Mouse (Mus musculus) left cerebral cortex, postnatal 10 days (tissue): ENCODE data around the gene Lcn5. TPM values are rescaled to one million over a fixed set of nuclear protein-coding genes. Genes with fewer than 3 reads are reported as not detected.
"Not testable (repeated sequence)": the region's sequence is repeated elsewhere in the genome, so short reads cannot be mapped to it uniquely, and the experiment has no call there.

ENCODE experiments used
- DNase-seq, 2 experiments: peaks; one replicate each; pipeline ENCODE4 v3.0.0; 2021 to 2022; ENCODE audit warnings: low spot score in 2 of 2, mixed read lengths in 1 of 2; ENCODE audit errors: extremely low spot score in 1 of 2
- intact Hi-C: fragments of 180-260 bp; cut with DNase I; formaldehyde crosslinking; loops from one replicate; pipeline ENCODE4 v1.15.1; 2025
- total RNA-seq, 2 experiments: library from RNA; stranded (reverse); gene quantifications; 2 replicates each; pipeline ENCODE4 v1.2.3; 2021

Gene Lcn5
- total RNA-seq, 2 experiments from 2014 or later = not detected

DNA sequence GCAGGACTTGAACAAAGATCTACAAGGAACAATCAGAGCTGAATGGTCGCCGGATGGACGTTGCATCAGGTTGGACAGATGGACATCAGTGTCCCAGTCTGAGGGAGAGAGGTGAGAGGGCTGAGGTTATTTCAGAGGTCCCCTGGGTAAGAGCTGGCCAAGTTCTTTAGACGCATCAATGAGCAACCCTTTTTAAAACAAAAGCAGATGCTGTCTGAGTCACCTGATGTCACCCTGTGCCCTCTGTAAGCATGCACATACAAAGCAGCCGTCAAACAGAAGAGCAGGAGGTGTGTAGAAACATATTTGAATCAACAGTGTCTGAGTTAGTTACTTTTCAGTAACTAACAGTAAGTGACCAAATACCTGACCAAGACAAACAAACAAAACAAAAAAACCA is 6.4 kb downstream of the Lcn5 start:
- intact Hi-C loops = no loop called here
- DNase-seq = no peak

DNA sequence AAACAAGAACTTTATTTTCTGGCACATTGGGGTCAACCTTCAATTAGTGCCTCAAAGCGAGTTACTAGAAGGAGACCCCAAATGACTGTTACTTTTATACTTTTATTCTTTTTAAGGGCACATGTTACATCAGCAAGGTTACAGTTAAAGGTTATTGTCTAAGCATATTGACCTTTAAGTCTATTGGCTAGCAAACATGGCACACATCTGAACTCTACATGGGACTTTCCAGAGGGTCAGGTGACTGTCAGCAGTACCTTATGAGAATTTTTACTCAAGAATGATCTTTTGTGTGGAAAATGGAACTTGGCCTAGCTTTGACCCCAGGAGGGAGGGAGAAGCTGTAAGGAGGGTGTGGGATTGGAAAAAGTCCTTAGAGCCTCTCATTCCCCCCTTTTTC is 8.8 kb downstream of the Lcn5 start:
- intact Hi-C loops = no loop called here
- no peak for DNase-seq

DNA sequence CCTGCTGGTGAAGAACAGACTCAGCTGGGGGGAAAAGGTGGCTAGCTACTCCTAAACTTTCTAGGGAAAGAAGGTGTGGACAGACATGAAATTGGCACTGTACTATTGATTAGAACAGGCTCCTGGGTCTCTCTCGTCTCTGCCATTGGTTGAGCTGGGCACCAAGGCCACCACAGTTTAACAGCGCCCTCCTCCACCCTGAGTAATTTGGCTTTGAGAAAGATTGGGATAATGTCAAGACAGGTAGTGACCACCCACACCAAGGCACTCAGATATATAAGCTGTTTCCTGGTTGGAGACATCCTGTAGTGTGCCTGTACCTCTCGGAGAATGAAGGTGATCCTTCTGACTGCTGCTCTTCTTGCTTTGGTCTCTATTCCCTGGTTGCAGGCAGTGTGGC is 18.7 kb downstream of the Lcn5 start, which contains the start of gene Lcn6:
Gene Lcn6, plus strand, starts transcription at position 301 of the 400 bp plus-strand sequence.
- intact Hi-C loops = no loop called here
- DNase-seq = no peak

DNA sequence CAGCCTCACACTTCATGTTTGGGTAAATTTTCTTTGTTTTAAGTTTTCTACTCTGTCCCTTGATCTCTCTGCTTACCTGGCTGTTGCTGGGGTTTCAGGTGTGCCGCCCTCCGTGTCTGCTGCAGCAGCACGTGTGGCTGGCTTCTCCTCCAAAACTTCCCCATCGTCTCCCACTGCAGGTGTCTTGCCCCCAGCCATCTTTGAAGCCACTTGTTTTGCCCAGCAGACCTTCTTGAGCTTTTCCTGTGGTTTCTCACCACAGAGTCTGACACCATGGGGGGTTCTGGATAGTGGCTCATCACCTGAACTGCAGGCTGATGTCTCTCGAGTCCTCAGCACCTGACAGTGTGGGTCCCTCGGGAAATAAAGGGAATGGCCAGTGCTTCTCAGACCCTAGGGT is 21.8 kb downstream of the Lcn5 start:
- DNase-seq = no peak
- intact Hi-C loops = no loop called here

DNA sequence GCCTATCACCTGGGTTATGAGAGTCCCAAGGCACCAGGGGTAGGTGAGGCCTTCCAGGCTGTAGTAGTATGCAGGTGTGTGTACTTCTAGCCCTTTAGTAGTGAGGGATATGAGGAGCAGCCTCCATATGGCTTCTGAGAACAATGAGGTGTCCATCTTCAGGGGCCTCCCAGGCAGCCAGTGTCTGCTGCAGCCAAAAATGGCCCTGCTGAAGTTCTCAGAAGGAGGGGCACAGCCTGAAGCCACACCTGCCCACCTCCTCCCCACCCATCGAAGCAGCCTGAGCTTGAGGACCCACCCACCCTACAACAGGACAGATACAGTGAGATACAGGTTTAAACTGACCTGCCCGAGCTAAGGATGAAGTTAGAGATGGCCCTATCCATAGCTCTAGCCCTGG is 24.7 kb downstream of the Lcn5 start, which contains the start of gene Lcn10:
Gene Lcn10, plus strand, starts transcription at position 301 of the 400 bp plus-strand sequence.
- no peak for DNase-seq
- intact Hi-C loops = no loop called here

DNA sequence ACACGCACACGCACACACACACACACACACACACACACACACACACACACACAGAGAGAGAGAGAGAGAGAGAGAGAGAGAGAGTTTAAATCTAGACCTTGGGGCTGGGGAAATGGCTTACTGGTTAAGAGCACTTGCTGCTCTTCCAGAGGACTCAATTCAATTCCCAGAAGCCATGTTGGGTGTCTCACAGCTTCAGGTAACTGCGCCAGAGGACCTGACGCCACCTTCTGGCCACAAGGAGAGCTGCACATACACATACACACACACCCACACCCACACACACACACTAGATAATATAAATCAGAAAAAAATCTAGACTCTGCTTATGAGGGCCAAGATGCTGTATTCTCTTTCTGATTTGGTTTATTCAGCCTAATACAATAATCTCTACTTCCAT is 29.2 kb downstream of the Lcn5 start:
- intact Hi-C loops = no loop called here
- DNase-seq = no peak

DNA sequence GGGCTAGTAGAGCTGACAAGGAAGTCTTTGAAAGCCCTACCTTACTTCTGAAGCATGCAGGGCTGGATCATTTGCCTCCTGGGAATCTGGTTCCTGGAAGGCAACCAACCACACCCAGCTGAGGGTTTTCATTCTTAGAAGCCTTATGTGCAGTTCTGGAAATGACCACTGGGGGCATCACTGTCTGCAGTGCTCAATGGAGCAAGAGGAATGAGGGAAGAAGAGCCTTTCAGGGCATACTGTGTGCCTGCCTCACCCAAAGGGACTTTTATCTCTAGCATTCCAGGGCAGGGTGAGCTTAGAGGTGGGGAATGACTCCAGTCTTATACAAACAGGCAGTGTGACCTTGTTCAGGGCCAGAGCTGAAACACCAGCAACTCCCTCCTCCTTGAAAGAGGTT is 36.9 kb downstream of the Lcn5 start:
- intact Hi-C loops = no loop called here
- peak in 1 of 2 experiments; percentile 62 for DNase-seq

DNA sequence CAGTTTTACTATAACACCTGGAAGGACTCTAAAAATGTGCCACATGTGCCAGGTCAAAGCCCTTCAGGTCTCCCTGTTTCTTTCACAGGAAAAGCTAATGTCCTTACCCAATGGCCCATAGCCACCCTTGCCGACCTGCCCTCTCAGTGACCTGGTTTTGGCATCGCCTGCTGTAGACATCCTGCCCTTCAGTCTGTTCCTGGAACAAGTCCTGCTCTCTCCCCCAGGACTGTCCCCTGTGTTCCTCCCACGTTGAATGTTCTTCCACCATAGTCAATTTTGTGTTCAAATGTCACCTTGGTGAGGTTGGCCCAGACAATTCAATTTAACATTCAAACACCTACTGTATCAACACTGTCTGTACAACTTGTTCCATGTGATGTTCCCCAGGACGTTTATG is 39.2 kb downstream of the Lcn5 start:
- intact Hi-C loops = no loop called here
- DNase-seq = no peak

DNA sequence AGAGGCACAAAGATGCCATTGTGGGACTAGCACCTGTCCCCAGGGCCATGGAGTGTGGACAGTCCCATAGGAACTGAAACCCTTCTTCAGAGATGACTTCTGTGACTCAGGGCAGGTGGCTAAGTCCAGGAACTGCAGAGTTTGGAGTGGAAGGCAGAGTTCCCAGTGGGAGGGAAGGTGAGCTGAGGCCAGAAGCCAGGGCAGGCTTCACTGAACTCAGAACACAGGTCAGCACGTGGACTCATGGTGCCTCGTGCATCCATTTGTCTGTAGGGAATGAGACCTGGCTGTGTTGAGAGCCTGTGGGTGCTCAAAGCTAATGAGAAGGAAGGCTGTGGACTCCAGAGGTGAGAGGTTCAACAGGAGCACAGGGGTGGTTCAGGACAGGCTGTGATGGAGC is 40.9 kb downstream of the Lcn5 start:
- DNase-seq = no peak
- intact Hi-C loops = loop anchor here (2.0 kb wide), 1 partner anchor 54 kb away; no protein-coding TSS in a partner anchor

DNA sequence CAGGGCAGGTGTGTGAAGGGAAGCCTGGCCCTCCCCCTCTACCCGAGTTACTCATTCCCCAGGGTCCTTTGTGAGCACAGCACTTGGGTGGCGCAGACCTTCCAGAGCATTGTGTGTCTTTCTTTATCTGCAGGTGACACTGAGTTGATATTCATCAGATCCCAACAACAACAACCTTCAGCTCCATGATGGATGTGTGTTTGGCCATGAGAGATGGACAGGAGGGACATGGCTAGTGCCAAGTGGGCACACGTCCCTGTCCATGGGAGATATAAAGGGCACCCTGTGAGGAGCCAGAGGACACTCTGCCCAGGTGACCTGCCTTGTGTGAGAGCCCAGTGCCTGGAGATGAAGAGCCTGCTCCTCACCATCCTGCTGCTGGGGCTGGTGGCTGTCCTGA is 42.0 kb downstream of the Lcn5 start, which contains the start of gene Obp2a:
Gene Obp2a, plus strand, starts transcription at position 301 of the 400 bp plus-strand sequence.
- intact Hi-C loops = loop anchor here (2.0 kb wide), 1 partner anchor 53 kb away; no protein-coding TSS in a partner anchor
- not testable (repeated sequence) for DNase-seq

DNA sequence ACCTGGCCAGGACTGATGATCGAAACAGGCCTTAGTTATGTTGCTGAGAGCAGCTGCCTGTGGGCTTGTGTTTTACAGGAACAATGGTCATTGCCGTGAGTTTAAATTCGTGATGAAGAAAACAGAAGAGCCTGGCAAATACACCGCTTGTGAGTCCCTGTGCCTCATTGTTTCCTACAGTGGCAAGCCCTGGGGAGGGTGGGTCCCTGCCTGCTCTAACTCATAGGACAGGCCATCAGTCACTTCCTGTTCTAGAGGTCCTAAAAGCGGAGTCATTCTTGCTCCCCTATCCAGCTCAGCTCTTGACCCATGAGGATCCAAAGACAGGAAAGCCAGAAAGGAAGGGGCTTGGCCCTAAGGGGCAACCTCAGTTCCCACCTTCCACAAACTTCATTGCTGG is 43.2 kb downstream of the Lcn5 start:
- intact Hi-C loops = no loop called here
- no peak for DNase-seq

DNA sequence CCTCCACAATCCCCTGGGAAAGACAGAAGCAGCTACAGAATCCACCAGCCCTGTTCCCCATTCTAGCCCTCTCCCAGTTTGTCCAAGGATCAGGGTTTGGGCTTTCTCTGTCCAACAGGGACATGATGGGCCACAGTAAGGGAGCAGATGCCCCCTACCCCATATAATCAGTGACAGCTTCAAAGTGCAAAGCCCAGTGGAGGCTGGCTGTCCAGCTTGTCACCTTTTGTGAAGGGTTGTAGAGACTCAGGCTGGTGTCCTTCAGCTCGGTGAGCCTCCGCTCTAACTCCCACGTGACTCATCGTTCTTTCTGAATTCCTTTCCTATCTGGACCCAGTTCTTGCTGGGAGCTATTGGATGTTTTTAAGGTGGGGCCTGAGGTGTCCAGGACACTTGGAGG is 46.0 kb downstream of the Lcn5 start:
- intact Hi-C loops = no loop called here
- no peak for DNase-seq

DNA sequence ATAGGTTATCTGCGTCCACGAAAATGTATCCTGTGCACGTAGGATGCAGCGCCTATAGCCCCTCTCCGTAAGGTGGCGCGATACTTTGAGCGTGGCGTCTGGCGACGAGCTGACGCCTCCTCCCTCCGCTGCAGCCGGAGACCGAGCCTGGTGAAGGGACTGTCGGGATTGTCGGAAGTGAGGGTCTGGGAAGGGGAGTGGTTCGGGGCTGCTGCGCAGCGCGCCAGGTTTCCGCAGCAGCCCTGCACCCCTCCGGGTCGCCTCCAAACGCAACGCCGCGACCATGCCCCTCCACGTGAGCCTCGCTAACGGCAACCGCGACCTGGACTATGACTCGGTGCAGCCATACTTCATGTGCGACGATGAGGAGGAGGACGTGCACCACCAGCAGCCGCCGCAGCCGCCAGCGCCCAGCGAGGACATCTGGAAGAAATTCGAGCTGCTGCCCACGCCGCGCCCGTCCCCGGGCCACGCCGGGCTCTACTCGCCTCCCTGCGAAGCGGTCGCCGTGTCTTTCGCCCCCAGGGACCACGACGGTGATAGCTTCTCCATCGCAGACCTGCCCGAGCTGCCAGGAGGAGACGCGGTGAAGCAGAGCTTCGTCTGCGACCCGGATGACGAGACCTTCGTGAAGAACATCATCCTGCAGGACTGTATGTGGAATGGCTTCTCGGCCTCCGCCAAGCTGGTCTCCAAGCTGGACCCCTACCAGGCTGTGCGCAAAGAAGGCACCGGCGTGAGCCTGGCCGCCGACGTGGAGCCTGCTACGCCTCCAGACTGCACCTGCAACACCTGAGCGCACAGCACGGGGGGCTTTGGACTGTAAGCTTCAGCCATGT is 49.1 kb downstream of the Lcn5 start, which contains the start of gene Bmyc:
Gene Bmyc, plus strand, starts transcription at position 97 of the 839 bp plus-strand sequence.
- DNase-seq = peak; percentile 87 to 90
- intact Hi-C loops = no loop called here

DNA sequence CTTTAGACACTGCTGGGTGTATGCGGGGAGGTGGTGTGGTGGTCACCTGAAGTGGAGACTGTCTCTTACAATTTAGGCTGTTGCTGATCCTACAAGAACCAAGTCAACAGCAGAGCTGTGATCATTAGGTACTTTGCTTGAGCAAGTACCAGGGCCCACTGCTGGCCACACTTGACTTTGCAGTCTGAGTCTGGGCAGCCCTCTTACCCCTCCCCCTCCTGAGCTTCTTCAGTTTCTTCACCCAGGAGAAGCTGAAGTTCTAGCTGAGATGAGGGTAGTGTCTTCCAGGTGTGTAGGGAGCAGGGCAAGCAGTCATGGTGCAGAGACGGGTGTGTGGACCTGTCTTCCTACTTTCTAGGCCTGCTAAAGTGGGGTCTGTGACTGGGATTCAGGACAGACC is 50.4 kb downstream of the Lcn5 start:
- DNase-seq = peak; percentile 36 to 71
- intact Hi-C loops = no loop called here

DNA sequence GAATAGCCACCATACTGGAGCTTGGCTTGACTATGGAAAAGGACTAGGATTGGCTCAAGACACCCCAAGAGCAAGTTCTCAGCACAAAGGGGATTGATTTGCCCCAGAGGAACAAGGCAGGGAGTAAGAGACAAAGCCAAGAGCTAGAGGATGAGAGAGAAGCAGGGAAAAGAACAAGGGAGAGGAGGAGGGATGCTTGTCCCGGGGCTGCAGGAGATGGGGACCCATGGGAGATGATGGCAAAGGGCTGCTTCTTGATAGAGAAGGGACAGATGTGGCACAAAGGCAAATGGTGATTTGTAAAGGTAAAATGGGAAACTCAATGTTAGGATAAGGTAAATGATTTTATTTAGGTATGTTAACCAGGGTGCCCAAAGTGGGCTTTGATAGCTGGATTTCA is 51.3 kb downstream of the Lcn5 start:
- intact Hi-C loops, DNase-seq: not testable (repeated sequence)

DNA sequence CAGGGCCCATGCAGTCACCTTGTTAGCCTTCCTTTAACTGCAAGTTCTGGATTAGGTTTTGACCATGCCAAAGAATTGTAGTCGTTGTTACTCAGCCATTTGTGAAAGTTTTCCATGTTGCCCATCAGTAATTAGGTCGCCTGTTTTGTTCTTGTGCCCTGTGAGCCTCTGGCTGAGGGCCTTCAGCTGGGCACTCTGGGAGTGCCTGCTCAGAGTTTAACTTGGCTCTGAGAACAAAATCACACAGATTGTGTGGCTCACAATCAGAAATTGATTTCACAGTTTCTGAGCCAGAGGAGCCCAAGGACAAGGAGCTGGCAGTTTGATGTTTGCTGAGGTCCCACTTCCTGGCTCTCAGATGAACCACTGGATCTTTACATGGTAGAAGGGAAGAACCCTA is 52.0 kb downstream of the Lcn5 start:
- intact Hi-C loops, DNase-seq: not testable (repeated sequence)

Other genes starting within 250 kb of the Lcn5 start
- under 1 TPM; 0.22 to 0.41 TPM for gene Fut7, start 234.7 kb upstream of the Lcn5 start, total RNA-seq
- 100 to 1,000 TPM; 113 to 121 TPM for gene Abca2, start 229.2 kb upstream of the Lcn5 start, total RNA-seq
- under 1 TPM in 1 of 2 experiments, not detected in 1; 0.87 TPM for gene Clic3, start 201.1 kb upstream of the Lcn5 start, total RNA-seq
- gene Paxx, start 196.9 kb upstream of the Lcn5 start, total RNA-seq = 10 to 100 TPM; 72.0 to 79.5 TPM
- 1,000 to 10,000 TPM; 1,004 to 1,053 TPM for gene Ptgds, start 187.9 kb upstream of the Lcn5 start, total RNA-seq
- not detected for gene Lcn12, start 164.0 kb upstream of the Lcn5 start, total RNA-seq
- gene Fbxw5, start 157.2 kb upstream of the Lcn5 start, total RNA-seq = 100 to 1,000 TPM; 127 TPM
- 1 to 10 TPM; 1.2 to 2.3 TPM for gene C8g, start 156.2 kb upstream of the Lcn5 start, total RNA-seq
- gene Traf2, start 111.0 kb upstream of the Lcn5 start, total RNA-seq = 1 to 10 TPM; 7.8 to 8.6 TPM
- 100 to 1,000 TPM; 181 to 191 TPM for gene Edf1, start 100.1 kb upstream of the Lcn5 start, total RNA-seq
- 1 to 10 TPM; 1.7 to 2.2 TPM for gene Mamdc4, start 83.1 kb upstream of the Lcn5 start, total RNA-seq
- 100 to 1,000 TPM; 103 to 105 TPM for gene Phpt1, start 82.7 kb upstream of the Lcn5 start, total RNA-seq
- gene Ajm1, start 76.2 kb upstream of the Lcn5 start, total RNA-seq = 100 to 1,000 TPM; 104 to 108 TPM
- 10 to 100 TPM; 81.8 to 96.7 TPM for gene Rabl6, start 49.4 kb upstream of the Lcn5 start, total RNA-seq
- not detected for gene Ccdc183, start 40.3 kb upstream of the Lcn5 start, total RNA-seq
- gene Tmem141, start 35.9 kb upstream of the Lcn5 start, total RNA-seq = 10 to 100 TPM; 20.5 to 24.5 TPM
- gene Fcna, start 29.9 kb upstream of the Lcn5 start, total RNA-seq = under 1 TPM; 0.69 to 0.99 TPM
- gene Lcn8, start 4.8 kb upstream of the Lcn5 start, total RNA-seq = not detected
- gene Lcn6, start 18.8 kb downstream of the Lcn5 start, total RNA-seq = not detected
- gene Lcn10, start 24.8 kb downstream of the Lcn5 start, total RNA-seq = not detected
- gene Obp2a, start 42.1 kb downstream of the Lcn5 start, total RNA-seq = not detected
- gene Bmyc, start 48.8 kb downstream of the Lcn5 start, total RNA-seq = 10 to 100 TPM; 80.8 to 95.4 TPM
- gene Obp2b, start 79.1 kb downstream of the Lcn5 start, total RNA-seq = not detected
- not detected for gene Lcn3, start 107.6 kb downstream of the Lcn5 start, total RNA-seq
- gene Lcn11, start 119.1 kb downstream of the Lcn5 start, total RNA-seq = not detected
- gene Gm13539, start 124.3 kb downstream of the Lcn5 start, total RNA-seq = not detected
- not detected for gene Glt6d1, start 157.9 kb downstream of the Lcn5 start, total RNA-seq
- gene Lcn9, start 165.2 kb downstream of the Lcn5 start, total RNA-seq = not detected
- not detected for gene Sohlh1, start 189.3 kb downstream of the Lcn5 start, total RNA-seq
- 100 to 1,000 TPM in 1 of 2 experiments, 10 to 100 TPM in 1; 94.7 to 126 TPM for gene Kcnt1, start 205.8 kb downstream of the Lcn5 start, total RNA-seq